Mouse (Mus musculus) heart, postnatal 0 days (tissue): ENCODE measurements at regions not wholly inside any gene's neighbourhood (a gene's known extent, or its start where the extent isn't known, plus 50 kb on each side); places are given as distances from the start of the nearest gene placed in this dataset.
"Not testable (repeated sequence)": the region's sequence is repeated elsewhere in the genome, so short reads cannot be mapped to it uniquely, and the experiment has no call there.

Source experiments
- ATAC-seq: fragments of 200-750 bp; cut with Nextera tagmentation; 2 replicates; pipeline ENCODE4 v1.8.0; 2017; ENCODE audit warnings: low read depth, moderate number of reproducible peaks, moderate library complexity; ENCODE audit not compliant: insufficient read depth
- DNase-seq: peaks from one replicate; pipeline ENCODE4 v3.0.0-alpha.2; 2016; ENCODE audit warnings: low spot score
- H3K27ac ChIP-seq: fragments of 300-500 bp; sonication (generic); 2 replicates; pipeline ENCODE4 v1.5.1; 2014; ENCODE audit warnings: low read depth, mild to moderate bottlenecking
- H3K27me3 ChIP-seq: fragments of 300-500 bp; sonication (generic); 2 replicates; pipeline ENCODE4 v1.6.1; 2014; ENCODE audit warnings: low read length, mixed read lengths; ENCODE audit not compliant: control insufficient read depth, insufficient read depth
- H3K36me3 ChIP-seq: fragments of 300-500 bp; sonication (generic); replicated peaks from 2 replicates; pipeline ENCODE4 v1.6.1; 2014; ENCODE audit warnings: low read length, mixed read lengths; ENCODE audit not compliant: control insufficient read depth, insufficient read depth
- H3K4me1 ChIP-seq: fragments of 300-500 bp; sonication (generic); 2 replicates; pipeline ENCODE4 v1.6.1; 2014; ENCODE audit warnings: antibody characterized with exemption; ENCODE audit not compliant: control insufficient read depth, insufficient read depth
- H3K4me2 ChIP-seq: fragments of 300-500 bp; sonication (generic); 2 replicates; pipeline ENCODE4 v1.6.1; 2014; ENCODE audit warnings: low read depth, mild to moderate bottlenecking, low read length, moderate library complexity
- H3K4me3 ChIP-seq: fragments of 300-500 bp; sonication (generic); 2 replicates; pipeline ENCODE4 v1.5.1; 2014; ENCODE audit warnings: low read depth, low read length
- H3K9ac ChIP-seq: fragments of 300-500 bp; sonication (generic); replicated peaks from 2 replicates; pipeline ENCODE4 v1.6.1; 2014; ENCODE audit warnings: low read depth, low read length, mixed read lengths
- H3K9me3 ChIP-seq: fragments of 300-500 bp; sonication (generic); replicated peaks from 2 replicates; pipeline ENCODE4 v1.6.1; 2016; ENCODE audit warnings: low read length; ENCODE audit not compliant: control insufficient read depth
- CTCF ChIP-seq: IDR thresholded peaks from 2 replicates; pipeline ENCODE4 v1.5.1; 2016; ENCODE audit warnings: antibody characterized with exemption, control low read depth, low read depth
- EP300 ChIP-seq: IDR thresholded peaks from 2 replicates; pipeline ENCODE4 v1.6.1; 2016; ENCODE audit warnings: antibody characterized with exemption, low read depth
- WGBS: fragments of 180-500 bp; shearing (Covaris S2); extraction: QIAGEN DNeasy Blood & Tissue Kit; methylation state at CpG from one replicate; pipeline ENCODE4 v1.1.7; 2014; 5-methylcytosine and 5-hydroxymethylcytosine counted together

- ATAC-seq, result no peak
These were observed 354.4 kb downstream of the Edem1 start for GRCm38 (mm10) chr6:109182878-109183277.

DNA sequence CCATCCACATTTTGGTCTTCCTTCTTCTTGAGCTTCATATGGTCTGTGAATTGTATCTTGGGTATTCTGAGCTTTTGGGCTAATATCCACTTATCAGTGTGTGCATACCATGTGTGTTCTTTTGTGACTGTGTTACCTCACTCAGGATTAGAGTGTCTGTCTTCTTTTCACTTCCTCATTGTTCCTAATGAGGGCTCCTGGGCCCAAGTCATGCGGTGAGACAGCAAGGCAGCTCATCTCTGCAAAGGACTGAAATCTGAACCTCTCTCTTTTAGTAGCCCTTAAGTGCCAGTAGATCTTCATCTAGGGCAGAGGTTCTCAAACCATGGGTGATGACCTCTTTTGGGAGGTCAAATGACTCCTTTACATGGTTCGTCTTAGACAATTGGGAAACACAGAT is 364.6 kb downstream of the Edem1 start:
- not testable (repeated sequence) for H3K36me3 ChIP-seq, ATAC-seq, H3K9me3 ChIP-seq, H3K27me3 ChIP-seq, H3K4me1 ChIP-seq, H3K9ac ChIP-seq, H3K4me2 ChIP-seq, DNase-seq, H3K4me3 ChIP-seq, H3K27ac ChIP-seq
- WGBS, result 79% methylated on average over 2 of the region's 2 CpGs

More at GRCm38 (mm10) chr6:109182878-109183277, 354.4 kb downstream of the Edem1 start:
- DNase-seq, result no peak
- Histone ChIP-seq H3K9me3 (no peaks in the 10 kb centered on the region), H3K27ac (no peak overlapping the region), H3K4me3 (no peak overlapping the region), H3K27me3 (no peaks in the 10 kb centered on the region), H3K9ac (no peak overlapping the region), H3K4me2 (no peak overlapping the region), H3K4me1 (no peaks in the 10 kb centered on the region), H3K36me3 (no peaks in the 10 kb centered on the region)
- TF ChIP-seq CTCF (no peak), EP300 (no peak)
- WGBS, result 22% methylated on average over 3 of the region's 3 CpGs

- no peaks in the 10 kb centered on the region for H3K27me3 ChIP-seq
- TF ChIP-seq EP300 (no peak), CTCF (no peak)
- H3K27ac ChIP-seq, result no peak overlapping the region
- no peaks in the 10 kb centered on the region for H3K9me3 ChIP-seq
- no peak for ATAC-seq
- no peak overlapping the region for H3K4me3 ChIP-seq
- H3K4me2 ChIP-seq, result no peak overlapping the region
- no peaks in the 10 kb centered on the region for H3K36me3 ChIP-seq
- no peak for DNase-seq
- H3K9ac ChIP-seq, result no peak overlapping the region
- 58% methylated on average over 3 of the region's 3 CpGs for WGBS
- H3K4me1 ChIP-seq, result no peaks in the 10 kb centered on the region
These were observed 365.2 kb downstream of the Edem1 start for GRCm38 (mm10) chr6:109193603-109194002.

GRCm38 (mm10) chr6:109209699-109210098 is 381.3 kb downstream of the Edem1 start:
- no peak overlapping the region for H3K4me2 ChIP-seq
- WGBS, result 38% methylated on average over 2 of the region's 2 CpGs
- no peak overlapping the region for H3K9ac ChIP-seq
- no peaks in the 10 kb centered on the region for H3K9me3 ChIP-seq
- TF ChIP-seq EP300 (no peak), CTCF (no peak)
- no peak overlapping the region for H3K4me3 ChIP-seq
- DNase-seq (no peak), ATAC-seq (no peak)
- H3K4me1 ChIP-seq, result no peaks in the 10 kb centered on the region
- H3K36me3 ChIP-seq, result no peaks in the 10 kb centered on the region
- no peak overlapping the region for H3K27ac ChIP-seq
- H3K27me3 ChIP-seq, result no peaks in the 10 kb centered on the region

GRCm38 (mm10) chr6:109230391-109230790 is 401.9 kb downstream of the Edem1 start:
- H3K4me2 ChIP-seq, result no peak overlapping the region
- TF ChIP-seq EP300 (no peak), CTCF (no peak)
- no peak overlapping the region for H3K27ac ChIP-seq
- ATAC-seq (no peak), DNase-seq (no peak)
- no peaks in the 10 kb centered on the region for H3K9me3 ChIP-seq
- H3K36me3 ChIP-seq, result no peaks in the 10 kb centered on the region
- no peaks in the 10 kb centered on the region for H3K4me1 ChIP-seq
- no peaks in the 10 kb centered on the region for H3K27me3 ChIP-seq
- H3K9ac ChIP-seq, result no peak overlapping the region
- H3K4me3 ChIP-seq, result no peak overlapping the region
- WGBS, result 97% methylated on average over 6 of the region's 6 CpGs

- Histone ChIP-seq H3K27ac (no peak overlapping the region), H3K4me1 (no peaks in the 10 kb centered on the region), H3K9ac (no peak overlapping the region), H3K27me3 (no peaks in the 10 kb centered on the region), H3K9me3 (no peaks in the 10 kb centered on the region), H3K4me3 (no peak overlapping the region), H3K4me2 (no peak overlapping the region), H3K36me3 (no peaks in the 10 kb centered on the region)
- DNase-seq (no peak), ATAC-seq (no peak)
- TF ChIP-seq EP300, result no peak
- TF ChIP-seq CTCF, result no peak
- 75% methylated on average over 3 of the region's 3 CpGs for WGBS
These were observed 405.0 kb downstream of the Edem1 start for GRCm38 (mm10) chr6:109233426-109233825.
